22 mouse cellular contexts compared by ENCODE assay signal in the genomic region with DNA sequence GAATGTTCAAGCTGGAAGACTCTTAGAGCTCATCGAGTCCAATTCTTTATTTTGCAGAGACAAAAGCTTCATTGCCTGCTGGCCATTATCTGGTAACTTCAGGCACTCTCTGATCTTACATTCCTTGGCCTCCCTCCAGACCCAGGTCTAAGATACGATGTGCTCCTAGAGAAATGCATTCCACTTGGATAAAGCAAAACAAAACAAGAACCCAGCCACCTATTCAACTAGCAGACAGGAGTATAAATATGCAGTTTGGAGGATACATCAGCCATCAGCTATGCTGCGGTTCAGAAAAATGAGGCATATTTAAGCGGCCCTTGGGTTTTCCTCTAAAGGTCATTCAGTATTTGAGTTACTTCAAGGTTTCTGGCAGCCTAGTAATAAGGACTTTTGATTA.
A peak's percentile ranks its signal among the peaks of the same experiment; 100 is the strongest.
DNase-seq lines count a peak whose midpoint lies in the region; ATAC-seq and TF ChIP-seq lines count a peak whose summit lies in the region.
"Had no signal": no experiment of that assay in that cellular context is flagged by ENCODE, and none has a peak within 500 bp of the region (broad histone marks: within the 10 kb centered on the region; RNA-seq: fewer than 3 reads in every experiment).

No protein-coding gene starts in this region.

- ATAC-seq in kidney, postnatal 0 days (replicated peaks; ENCODE audit: low FRiP score, low read depth) = no peak
- ATAC-seq: forebrain, embryonic 16.5 days; intestine, embryonic 15.5 days had no signal

- no peaks in the 10 kb centered on the region for H3K9me3 ChIP-seq in kidney, postnatal 0 days (replicated peaks; ENCODE audit: low read length)
- H3K9me3 ChIP-seq: embryonic facial prominence, embryonic 13.5 days; forebrain, embryonic 10.5 days; heart, embryonic 15.5 days; intestine, embryonic 15.5 days had no signal

- no peaks in the 10 kb centered on the region for H3K27me3 ChIP-seq in kidney, postnatal 0 days (ENCODE audit: insufficient read depth, low read length)
- H3K27me3 ChIP-seq: embryonic facial prominence, embryonic 13.5 days; heart, embryonic 15.5 days; intestine, embryonic 15.5 days had no signal

- H3K36me3 ChIP-seq in kidney, postnatal 0 days (ENCODE audit: insufficient read depth, low read length) = no peaks in the 10 kb centered on the region
- H3K36me3 ChIP-seq: embryonic facial prominence, embryonic 13.5 days; forebrain, embryonic 10.5 days; heart, embryonic 15.5 days; intestine, embryonic 15.5 days had no signal

- no peak overlapping the region for H3K4me2 ChIP-seq in kidney, postnatal 0 days (ENCODE audit: low read length)
- H3K4me2 ChIP-seq: embryonic facial prominence, embryonic 13.5 days; heart, embryonic 11.5 days; heart, embryonic 15.5 days; hindbrain, embryonic 14.5 days; intestine, embryonic 15.5 days had no signal

- TF ChIP-seq POLR2A in embryonic fibroblast, embryonic 13.5 days (IDR thresholded peaks at IDR 0.05; ENCODE audit: low read depth, low read length) = no peak

- DNase-seq in adrenal gland, adult (ENCODE audit: inconsistent age in 2 of 2, low spot score in 1 of 2) = peak; percentile 6 to 60
- no peak for DNase-seq in adrenal gland, postnatal 25 days
- peak; percentile 33 for DNase-seq in kidney, postnatal 0 days (ENCODE audit: low spot score)
- DNase-seq in kidney, postnatal 10 days = no peak
- peak; percentile 7 for DNase-seq in NIH3T3 (ENCODE audit: low read depth)
- DNase-seq in layer of hippocampus, adult 8-10 months (ENCODE audit: low spot score in 2 of 2) = no peak
- no peak for DNase-seq in urinary bladder, postnatal 10 days (ENCODE audit: low spot score)
- DNase-seq: cerebellum, adult 11-12 months; cerebellum, adult 9-10 months; cerebellum, postnatal 25 days; gastrocnemius, postnatal 10 days; heart, adult 18-20 months; heart, postnatal 14 days had no signal

- H3K9ac ChIP-seq in kidney, postnatal 0 days (ENCODE audit: low read depth, low read length) = no peak overlapping the region
- H3K9ac ChIP-seq: embryonic facial prominence, embryonic 13.5 days; heart, embryonic 15.5 days; hindbrain, embryonic 14.5 days; intestine, embryonic 15.5 days had no signal

- TF ChIP-seq CTCF in kidney, postnatal 0 days (IDR thresholded peaks at IDR 0.05; ENCODE audit: low read depth) = no peak
- TF ChIP-seq CTCF in embryonic fibroblast, embryonic 13.5 days (IDR thresholded peaks at IDR 0.05; ENCODE audit: borderline replicate concordance, insufficient read depth, low read length) = no peak

- no peaks in the 10 kb centered on the region for H3K4me1 ChIP-seq in kidney, postnatal 0 days (replicated peaks; ENCODE audit: insufficient read depth, low read length)
- H3K4me1 ChIP-seq in embryonic fibroblast, embryonic 13.5 days (ENCODE audit: control insufficient read depth, insufficient read depth, low read length) = peaks cover 3% of the 10 kb centered on the region
- H3K4me1 ChIP-seq: forebrain, embryonic 10.5 days; intestine, embryonic 15.5 days had no signal

- no peak overlapping the region for H3K27ac ChIP-seq in kidney, postnatal 0 days
- peak overlapping the region; percentile 77 for H3K27ac ChIP-seq in embryonic fibroblast, embryonic 13.5 days (ENCODE audit: insufficient read depth, low read length)
- H3K27ac ChIP-seq: embryonic facial prominence, embryonic 13.5 days; forebrain, embryonic 10.5 days; heart, embryonic 15.5 days; hindbrain, embryonic 14.5 days; intestine, embryonic 15.5 days had no signal

- no peak overlapping the region for H3K4me3 ChIP-seq in kidney, postnatal 0 days (replicated peaks; ENCODE audit: low read depth, low read length)
- no peak overlapping the region for H3K4me3 ChIP-seq in embryonic fibroblast, embryonic 13.5 days (ENCODE audit: insufficient read depth, low read length)
- H3K4me3 ChIP-seq: embryonic facial prominence, embryonic 13.5 days; erythroblast, embryonic 14.5 days; forebrain, embryonic 10.5 days; heart, embryonic 15.5 days; intestine, embryonic 15.5 days had no signal

- 75% methylated on average over 4 of the region's 4 CpGs for WGBS in kidney, postnatal 0 days

Comparison
In these comparisons a context has a peak if more than half of its experiments do, and no peak if none do; other contexts are left out.
1. DNase-seq: peak in adrenal gland, adult (2 of 2), kidney, postnatal 0 days (single experiment) and NIH3T3 (single experiment); none in adrenal gland, postnatal 25 days (single experiment), kidney, postnatal 10 days (single experiment), layer of hippocampus, adult 8-10 months (0 of 2) and urinary bladder, postnatal 10 days (single experiment).